Mouse (Mus musculus): ENCODE measurements at regions not wholly inside any gene's neighbourhood (a gene's known extent, or its start where the extent isn't known, plus 50 kb on each side); places are given as distances from the start of the nearest gene placed in this dataset.

- DNase-seq: no peak
Measured at GRCm38 (mm10) chr11:7348601-7349000, 134.9 kb upstream of the Igfbp3 start.

GRCm38 (mm10) chr11:7337826-7338225 lies 124.1 kb upstream of the Igfbp3 start:
- no peak for DNase-seq

- DNase-seq: no peak
Measured at GRCm38 (mm10) chr11:7317409-7317970, 103.8 kb upstream of the Igfbp3 start.

- no peak for DNase-seq
Measured at GRCm38 (mm10) chr11:7296252-7296651, 82.5 kb upstream of the Igfbp3 start.

GRCm38 (mm10) chr11:7289242-7289938 lies 75.7 kb upstream of the Igfbp3 start:
- no peak for DNase-seq

- DNase-seq: no peak
Measured at GRCm38 (mm10) chr11:7284836-7285490, 71.2 kb upstream of the Igfbp3 start.

- no peak for DNase-seq
Measured at GRCm38 (mm10) chr11:7282981-7283380, 69.3 kb upstream of the Igfbp3 start.

GRCm38 (mm10) chr11:7282188-7282587 lies 68.5 kb upstream of the Igfbp3 start:
- no peak for DNase-seq

- no peak for DNase-seq
Measured at GRCm38 (mm10) chr11:7281656-7282055, 67.9 kb upstream of the Igfbp3 start.

- DNase-seq: peak in 1 of 2 experiments; percentile 26
Measured at GRCm38 (mm10) chr11:7279891-7280290, 66.2 kb upstream of the Igfbp3 start.

GRCm38 (mm10) chr11:7272543-7272942 lies 58.8 kb upstream of the Igfbp3 start:
- DNase-seq: no peak

GRCm38 (mm10) chr11:7270916-7271315 lies 57.2 kb upstream of the Igfbp3 start:
- DNase-seq: no peak

GRCm38 (mm10) chr11:7263971-7264370 lies 50.2 kb upstream of the Igfbp3 start:
- DNase-seq: no peak
